Mouse (Mus musculus): ENCODE results near the gene Ccser2. TPM values are rescaled to one million over a fixed set of nuclear protein-coding genes. Genes with fewer than 3 reads are reported as not detected.

Ccser2 gene
- total RNA-seq, 2 experiments from 2014 or later = 88.7 to 93.3 TPM

- DNase-seq (ENCODE audit: low spot score in 2 of 2) = peak in 1 of 2 experiments; percentile 42
Measured at GRCm38 (mm10) chr14:36952142-36952541, 16.4 kb downstream of the Ccser2 start.

GRCm38 (mm10) chr14:36942716-36943115, 25.9 kb downstream of the Ccser2 start:
- peak in 1 of 2 experiments; percentile 18 for DNase-seq (ENCODE audit: low spot score in 2 of 2)

GRCm38 (mm10) chr14:36937941-36938340, 30.6 kb downstream of the Ccser2 start:
- DNase-seq (ENCODE audit: low spot score in 2 of 2) = no peak

DNA sequence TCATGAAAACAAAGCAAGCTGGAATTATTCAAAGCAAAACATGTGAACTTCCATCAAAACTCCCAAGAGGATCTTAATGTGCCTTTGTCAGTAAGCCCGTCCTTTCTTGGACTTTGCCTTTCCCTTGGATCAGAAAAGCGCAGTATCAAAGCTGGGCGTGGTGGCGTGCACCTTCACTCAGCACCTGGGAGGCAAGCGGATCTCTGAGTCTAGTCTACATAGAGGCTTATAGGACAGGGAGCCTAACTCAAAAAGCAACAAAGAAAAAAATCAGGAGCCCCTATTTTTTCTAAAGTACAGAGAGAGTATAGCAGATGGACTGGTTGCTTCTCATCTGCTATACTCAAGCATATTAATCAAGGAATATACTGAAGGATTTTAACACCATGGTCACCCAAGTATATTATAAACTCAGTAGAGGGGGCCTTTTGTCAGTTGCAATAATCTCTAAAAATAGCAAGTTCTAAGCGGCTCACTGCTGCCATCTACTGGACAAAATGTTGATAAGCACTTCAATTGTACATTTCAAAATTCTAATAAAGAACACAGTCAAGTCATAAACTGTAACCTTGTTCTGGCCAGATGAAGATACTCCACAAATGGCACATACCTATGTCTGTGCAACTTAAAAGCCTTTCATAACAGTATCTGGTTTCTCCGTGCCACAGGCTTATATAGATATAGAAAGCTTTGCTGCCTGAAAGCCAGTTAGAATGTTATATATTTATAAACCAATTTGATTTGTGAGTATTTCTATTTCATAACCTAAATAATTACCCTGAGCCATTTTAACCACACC, 31.3 kb downstream of the Ccser2 start:
- peak in 1 of 2 experiments; percentile 70 for DNase-seq (ENCODE audit: low spot score in 2 of 2)

DNA sequence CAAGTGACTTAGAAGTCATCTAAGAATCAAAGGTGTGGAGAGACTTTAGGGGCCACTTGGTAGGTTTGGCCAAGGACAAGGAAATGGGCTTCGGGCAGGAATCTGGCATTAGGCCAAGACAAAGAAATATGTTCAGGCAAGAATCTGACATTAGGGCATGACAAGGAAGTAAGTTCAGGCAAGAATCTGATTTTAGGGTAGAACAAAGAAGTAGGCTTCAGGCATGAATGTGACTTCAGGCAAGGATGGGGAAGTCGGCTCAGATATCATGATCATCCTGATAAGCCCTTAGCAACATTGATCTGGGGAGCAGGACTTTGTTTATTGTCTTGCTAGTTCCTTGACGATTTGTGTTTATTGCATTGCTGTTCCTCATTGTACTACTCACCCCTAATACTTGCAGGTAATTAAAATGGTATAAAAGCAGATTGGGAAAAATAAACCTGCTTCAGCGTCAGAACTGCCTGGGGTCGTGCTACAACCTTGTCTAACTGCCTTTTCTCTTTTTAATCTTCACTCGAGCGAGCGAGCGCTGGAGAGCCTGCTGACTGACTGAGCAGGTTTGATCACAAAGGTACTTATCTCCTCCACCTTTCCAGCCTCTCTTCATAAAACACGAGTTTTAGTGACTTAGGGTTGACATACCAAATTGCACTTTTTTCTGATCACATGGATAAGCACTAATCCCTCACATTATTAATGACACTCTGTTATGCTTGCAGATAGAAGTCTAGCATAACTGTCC, 35.8 kb downstream of the Ccser2 start:
- DNase-seq (ENCODE audit: low spot score in 2 of 2) = no peak

DNA sequence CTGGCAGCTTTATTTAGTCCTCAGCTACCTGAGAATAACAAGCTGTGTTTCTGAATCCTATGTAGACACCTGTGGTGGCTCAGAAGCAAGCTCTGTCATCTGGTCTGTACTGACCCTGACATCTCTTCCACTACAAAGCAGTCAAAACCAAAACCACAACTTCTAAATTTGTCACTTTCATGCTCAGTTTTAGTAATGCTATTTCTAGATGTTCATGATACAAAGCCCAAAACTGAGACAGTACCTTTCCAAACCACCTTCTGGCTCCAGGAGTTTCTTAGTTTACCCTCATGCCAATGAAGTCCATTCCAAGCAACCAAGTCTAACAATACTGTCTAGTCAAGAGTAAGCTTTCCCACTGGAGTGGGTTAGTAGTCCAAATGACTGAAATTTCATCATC, 36.5 kb downstream of the Ccser2 start:
- no peak for DNase-seq (ENCODE audit: low spot score in 2 of 2)

GRCm38 (mm10) chr14:36923383-36923782, 45.2 kb downstream of the Ccser2 start:
- no peak for DNase-seq (ENCODE audit: low spot score in 2 of 2)

GRCm38 (mm10) chr14:36921346-36922049, 47.1 kb downstream of the Ccser2 start:
- no peak for DNase-seq (ENCODE audit: low spot score in 2 of 2)

GRCm38 (mm10) chr14:36919886-36920285, 48.7 kb downstream of the Ccser2 start:
- DNase-seq (ENCODE audit: low spot score in 2 of 2) = no peak

GRCm38 (mm10) chr14:36919146-36919545, 49.4 kb downstream of the Ccser2 start:
- DNase-seq (ENCODE audit: low spot score in 2 of 2) = peak; percentile 55 to 72

- no peak for DNase-seq (ENCODE audit: low spot score in 2 of 2)
Measured at GRCm38 (mm10) chr14:36915203-36915602, 53.4 kb downstream of the Ccser2 start.

DNA sequence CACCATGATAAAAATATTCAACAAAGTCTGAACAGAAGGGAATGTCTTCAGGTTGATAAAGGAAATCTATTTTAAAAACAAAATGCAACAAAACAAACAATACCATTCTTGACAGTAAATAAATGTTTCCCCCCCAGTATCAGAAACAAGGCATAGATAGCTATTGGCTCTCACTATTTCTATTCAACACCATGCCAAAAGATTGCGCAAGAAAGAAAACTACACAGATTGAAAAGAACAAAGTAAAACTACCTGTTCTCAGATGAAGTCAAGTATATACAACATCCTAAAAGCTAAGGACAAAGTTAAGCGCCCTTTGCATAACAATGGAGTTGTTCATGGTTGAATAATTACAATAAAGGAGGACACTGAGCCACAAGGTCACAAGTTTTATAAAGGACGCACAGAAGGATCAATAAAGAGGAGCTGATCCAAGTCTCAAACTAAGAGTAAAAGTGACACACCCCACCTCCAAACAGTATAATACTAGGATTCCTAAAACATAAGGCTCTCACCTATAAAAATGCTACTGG, 54.0 kb downstream of the Ccser2 start:
- DNase-seq (ENCODE audit: low spot score in 2 of 2) = no peak

- DNase-seq (ENCODE audit: low spot score in 2 of 2) = no peak
Measured at GRCm38 (mm10) chr14:36911738-36912137, 56.8 kb downstream of the Ccser2 start.

DNA sequence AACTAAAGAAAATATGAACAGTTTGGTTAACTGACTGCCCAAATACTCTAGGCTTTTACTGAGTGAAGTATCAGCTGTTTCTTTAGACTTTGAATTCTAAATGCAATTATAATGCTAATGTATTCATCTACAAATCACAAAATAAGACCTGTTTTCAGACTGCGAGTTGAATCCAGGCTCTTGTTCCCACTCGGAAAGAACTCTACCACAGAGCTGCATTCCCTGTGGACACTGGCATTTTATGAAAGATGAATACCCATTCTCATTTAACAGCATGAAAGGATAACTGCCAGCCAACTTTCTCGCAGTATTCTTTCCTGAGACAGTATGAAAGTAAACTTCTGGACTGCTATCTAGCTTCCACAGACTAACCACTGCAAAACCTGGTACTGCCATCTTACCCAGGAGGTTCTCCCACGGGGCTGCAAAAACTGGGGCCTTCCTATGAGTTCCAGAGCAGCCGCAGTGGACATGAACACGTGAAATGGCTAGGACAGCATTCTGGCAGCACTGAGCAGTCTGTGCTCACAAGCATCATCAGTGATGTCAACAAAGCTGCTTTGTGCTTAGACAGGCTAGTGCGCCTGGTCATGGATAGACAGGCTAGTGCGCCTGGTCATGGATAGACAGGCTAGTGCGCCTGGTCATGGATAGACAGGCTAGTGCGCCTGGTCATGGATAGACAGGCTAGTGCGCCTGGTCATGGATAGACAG, 62.6 kb downstream of the Ccser2 start:
- DNase-seq (ENCODE audit: low spot score in 2 of 2) = peak in 1 of 2 experiments; percentile 22

GRCm38 (mm10) chr14:36904206-36904605, 64.4 kb downstream of the Ccser2 start:
- no peak for DNase-seq (ENCODE audit: low spot score in 2 of 2)

DNA sequence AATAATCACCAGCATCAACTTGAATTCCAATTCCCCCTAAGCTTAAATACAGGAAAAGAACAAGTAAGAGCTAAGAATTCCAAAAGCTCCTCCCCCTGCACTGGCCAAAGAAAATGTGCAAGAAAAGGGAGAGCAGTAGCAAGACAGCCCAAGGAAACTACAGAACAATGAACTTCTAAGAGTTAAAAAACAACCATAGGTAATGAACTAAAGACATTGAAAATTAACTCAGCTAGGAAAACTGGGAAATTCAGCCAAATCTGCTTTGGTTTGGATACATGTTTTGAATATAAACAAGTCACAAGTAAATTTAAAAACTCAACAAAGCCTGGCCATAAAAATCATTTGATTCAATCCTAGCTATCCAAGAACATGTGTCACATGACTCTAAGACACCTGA, 67.7 kb downstream of the Ccser2 start:
- DNase-seq (ENCODE audit: low spot score in 2 of 2) = no peak

DNA sequence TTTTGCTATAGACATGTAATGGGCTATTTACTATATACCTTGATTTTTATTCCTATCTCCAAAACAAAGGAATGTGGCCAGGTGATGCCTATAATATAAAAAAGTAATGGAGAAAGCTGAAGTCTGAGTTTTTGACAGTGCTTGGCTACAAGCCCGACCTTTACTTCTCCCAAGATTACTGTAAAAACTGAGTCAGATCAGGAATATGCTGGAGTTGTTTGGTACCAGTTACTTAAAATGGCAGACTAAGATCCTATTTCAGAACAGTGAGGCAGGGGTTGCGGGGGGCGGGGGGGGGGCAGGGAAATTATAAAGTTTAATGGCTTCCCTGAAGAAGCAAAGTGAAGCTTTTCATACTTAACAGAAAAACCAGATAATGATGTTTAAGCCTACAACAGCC, 73.9 kb downstream of the Ccser2 start:
- no peak for DNase-seq (ENCODE audit: low spot score in 2 of 2)

DNA sequence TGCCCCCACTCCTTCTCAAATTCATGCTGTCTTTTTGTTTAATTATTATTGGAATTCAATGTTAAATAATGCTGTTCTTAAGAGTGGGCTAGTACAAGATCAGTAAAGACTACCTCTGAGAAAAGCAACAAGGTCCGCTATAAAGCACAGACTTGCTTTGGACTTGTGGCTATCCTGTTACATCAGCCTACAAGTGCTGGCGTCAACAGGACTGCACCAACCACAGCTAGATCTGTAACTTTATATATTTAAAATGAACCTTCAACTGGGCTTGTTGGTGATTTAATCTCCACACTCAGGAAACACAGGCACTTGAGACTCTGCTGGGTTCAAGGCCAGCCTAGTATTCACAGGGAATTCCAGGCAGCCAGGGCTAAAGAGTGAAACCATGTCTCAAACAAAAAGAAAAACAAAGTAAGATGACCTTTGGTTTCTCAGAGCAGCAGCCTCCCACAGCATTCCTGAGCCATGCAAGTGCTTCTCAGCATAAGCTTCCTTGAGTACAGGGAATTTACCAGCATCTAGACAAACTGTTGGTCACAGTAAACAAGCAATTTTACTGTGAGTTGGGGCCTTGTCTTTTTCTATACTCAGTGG, 75.7 kb downstream of the Ccser2 start:
- DNase-seq (ENCODE audit: low spot score in 2 of 2) = no peak

- peak in 1 of 2 experiments; percentile 16 for DNase-seq (ENCODE audit: low spot score in 2 of 2)
Measured at GRCm38 (mm10) chr14:36890130-36890529, 78.4 kb downstream of the Ccser2 start.

- no peak for DNase-seq (ENCODE audit: low spot score in 2 of 2)
Measured at GRCm38 (mm10) chr14:36885680-36886079, 82.9 kb downstream of the Ccser2 start.
